Mouse (Mus musculus) ES-Bruce4 (cell line): ENCODE measurements around the gene Prkch. TPM values are rescaled to one million over a fixed set of nuclear protein-coding genes. Genes with fewer than 3 reads are reported as not detected.

Source experiments
- H3K27ac ChIP-seq: 2 replicates; pipeline ENCODE4 v1.5.1; 2012; ENCODE audit warnings: low read length, inconsistent platforms; ENCODE audit not compliant: insufficient read depth
- H3K27me3 ChIP-seq: 2 replicates; pipeline ENCODE4 v1.6.1; 2012; ENCODE audit warnings: mild to moderate bottlenecking, low read length, inconsistent platforms; ENCODE audit not compliant: control insufficient read depth, poor library complexity, insufficient read depth, severe bottlenecking
- H3K36me3 ChIP-seq: 2 replicates; pipeline ENCODE4 v1.6.1; 2012; ENCODE audit warnings: inconsistent platforms, mild to moderate bottlenecking, low read length, moderate library complexity; ENCODE audit not compliant: control insufficient read depth, poor library complexity, insufficient read depth, severe bottlenecking
- H3K4me1 ChIP-seq: one replicate; pipeline ENCODE4 v1.8.1; 2011; ENCODE audit warnings: low read length; ENCODE audit not compliant: control insufficient read depth, insufficient read depth
- H3K4me3 ChIP-seq: 2 replicates; pipeline ENCODE4 v1.5.1; 2011; ENCODE audit warnings: low read depth, mild to moderate bottlenecking, low read length
- H3K9ac ChIP-seq: 2 replicates; pipeline ENCODE4 v1.6.1; 2012; ENCODE audit warnings: low read depth, mild to moderate bottlenecking, inconsistent platforms; ENCODE audit not compliant: poor library complexity, severe bottlenecking
- H3K9me3 ChIP-seq: replicated peaks from 2 replicates; pipeline ENCODE4 v1.6.1; 2012; ENCODE audit warnings: mild to moderate bottlenecking, low read length, inconsistent platforms; ENCODE audit not compliant: control insufficient read depth, poor library complexity, insufficient read depth, severe bottlenecking
- CTCF ChIP-seq: IDR thresholded peaks from one replicate; pipeline ENCODE4 v1.8.1; 2011; ENCODE audit warnings: low read depth, low read length
- EP300 ChIP-seq: IDR thresholded peaks from 2 replicates; pipeline ENCODE4 v1.6.1; 2011; ENCODE audit warnings: low read depth, low read length; ENCODE audit not compliant: insufficient read depth
- POLR2A ChIP-seq: IDR thresholded peaks from one replicate; pipeline ENCODE4 v1.8.1; 2011; ENCODE audit warnings: low read length; ENCODE audit not compliant: insufficient read depth
- polyA plus RNA-seq: library from polyadenylated mRNA; stranded (reverse); fragments of >200 nt; gene quantifications from 2 replicates; pipeline ENCODE4 v1.2.4, GENCODE M21; 2011; ENCODE audit warnings: low read depth; ENCODE audit not compliant: missing spikeins, insufficient read depth, insufficient read length

The Prkch gene
- polyA plus RNA-seq, 1 experiment = 1.8 TPM

GRCm38 (mm10) chr12:73810903-73811302 lies 226.3 kb downstream of the Prkch start:
- Histone ChIP-seq H3K27ac (no peak overlapping the region), H3K27me3 (no peaks in the 10 kb centered on the region), H3K9me3 (no peaks in the 10 kb centered on the region), H3K36me3 (no peaks in the 10 kb centered on the region), H3K4me1 (peaks cover 2% of the 10 kb centered on the region), H3K4me3 (no peak overlapping the region), H3K9ac (no peak overlapping the region)
- TF ChIP-seq CTCF = no peak
- no peak for TF ChIP-seq POLR2A
- TF ChIP-seq EP300 = no peak

DNA sequence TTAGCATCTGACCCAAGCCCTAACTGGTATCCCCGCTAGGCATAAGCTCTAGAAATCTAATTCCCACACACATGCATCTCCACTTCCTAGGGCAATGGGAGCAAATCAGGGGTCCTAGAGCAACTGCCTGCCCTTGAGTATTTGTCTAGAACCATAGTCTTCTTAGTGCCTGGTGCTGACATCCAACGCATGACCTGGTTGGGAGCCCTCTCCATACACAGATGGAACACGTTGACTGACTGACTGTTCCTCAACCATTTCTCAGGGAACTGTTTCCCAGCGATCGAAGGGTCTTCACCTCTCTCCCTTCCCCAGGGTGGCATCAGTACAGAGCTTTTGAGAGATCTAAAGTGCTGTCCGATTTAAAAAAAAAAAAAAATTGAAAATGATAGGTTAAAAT lies 227.6 kb downstream of the Prkch start:
- H3K9ac ChIP-seq = no peak overlapping the region
- TF ChIP-seq EP300 = no peak
- no peak for TF ChIP-seq CTCF
- no peak for TF ChIP-seq POLR2A
- peaks cover 2% of the 10 kb centered on the region for H3K4me1 ChIP-seq
- no peak overlapping the region for H3K27ac ChIP-seq
- H3K9me3 ChIP-seq = no peaks in the 10 kb centered on the region
- H3K36me3 ChIP-seq = no peaks in the 10 kb centered on the region
- no peak overlapping the region for H3K4me3 ChIP-seq
- no peaks in the 10 kb centered on the region for H3K27me3 ChIP-seq

DNA sequence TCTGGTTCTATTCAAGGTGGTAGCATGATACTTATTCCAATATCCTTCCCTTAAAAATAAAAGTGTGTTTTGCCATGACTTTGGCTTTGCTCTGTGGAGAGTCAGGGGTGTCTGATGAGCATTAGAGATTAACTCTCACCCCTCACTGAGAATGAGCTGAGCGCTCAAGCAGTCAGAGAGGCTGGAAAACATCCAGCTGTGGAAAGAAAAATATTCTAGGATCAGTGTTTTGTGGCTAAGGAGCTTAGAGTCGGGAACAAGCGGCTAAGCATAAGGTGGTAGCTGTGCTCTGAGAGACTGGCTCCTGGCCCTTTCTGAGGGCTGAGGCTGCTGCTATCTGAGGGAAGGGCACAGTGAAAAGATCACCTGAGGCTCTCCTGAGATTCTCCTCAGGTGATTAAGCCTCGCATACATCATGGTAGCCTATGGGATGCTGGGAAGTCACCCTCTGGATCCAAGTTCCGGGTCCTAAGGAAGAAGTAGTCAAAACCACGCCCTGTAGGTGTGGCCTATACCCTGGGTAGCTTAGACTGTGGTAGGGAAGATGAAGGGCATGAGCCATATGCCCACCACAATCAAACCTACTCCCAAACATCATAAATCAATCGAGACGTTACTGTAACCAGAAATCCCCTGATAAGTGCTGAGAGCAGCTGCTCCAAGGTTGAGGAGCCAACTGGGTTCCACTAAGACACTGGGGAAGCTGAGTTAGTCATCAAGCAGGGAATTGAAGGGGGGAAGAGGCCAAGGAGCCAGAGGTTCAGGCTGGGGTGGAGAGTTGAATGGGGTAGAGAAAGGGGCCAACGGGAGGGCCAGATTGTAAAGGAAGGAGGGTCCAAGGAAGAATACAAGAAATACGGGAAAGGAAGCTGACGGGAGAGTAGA lies 228.7 kb downstream of the Prkch start:
- Histone ChIP-seq H3K4me1 (peaks cover 2% of the 10 kb centered on the region), H3K4me3 (no peak overlapping the region), H3K27me3 (no peaks in the 10 kb centered on the region), H3K9me3 (no peaks in the 10 kb centered on the region), H3K27ac (no peak overlapping the region), H3K36me3 (no peaks in the 10 kb centered on the region), H3K9ac (no peak overlapping the region)
- TF ChIP-seq CTCF (no peak), EP300 (no peak), POLR2A (no peak)

DNA sequence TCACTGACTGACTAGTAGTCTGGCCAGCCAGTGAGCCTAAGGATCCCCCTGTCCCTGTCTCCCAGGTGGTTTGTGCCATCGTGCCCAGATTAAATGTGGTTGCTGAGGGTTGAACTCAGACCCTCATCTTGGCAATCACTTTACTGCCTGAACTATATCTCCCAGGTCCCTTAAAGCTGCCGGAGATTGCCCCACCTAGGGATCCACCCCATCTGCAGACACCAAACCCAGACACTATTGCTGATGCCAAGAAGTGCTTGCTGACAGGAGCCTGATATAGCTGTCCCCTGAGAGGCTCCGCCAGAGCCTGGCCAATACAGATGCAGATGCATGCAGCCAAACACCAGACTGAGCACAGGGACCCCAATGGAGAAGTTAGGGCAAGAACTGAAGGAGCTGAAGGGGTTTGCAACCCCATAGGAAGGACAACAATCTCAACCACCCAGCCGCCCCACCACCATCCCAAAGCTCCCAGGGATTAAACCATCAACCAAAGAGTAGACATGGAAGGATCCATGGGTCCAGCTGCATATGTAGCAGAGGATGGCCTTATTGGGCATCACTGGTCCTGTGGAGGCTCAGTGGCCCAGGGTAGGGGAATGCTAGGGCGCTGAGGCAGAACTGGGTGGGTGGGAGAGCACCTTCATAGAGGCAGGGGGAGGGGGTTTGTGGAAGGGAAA lies 229.6 kb downstream of the Prkch start:
- H3K27me3 ChIP-seq = no peaks in the 10 kb centered on the region
- peaks cover 2% of the 10 kb centered on the region for H3K4me1 ChIP-seq
- no peak overlapping the region for H3K27ac ChIP-seq
- no peak overlapping the region for H3K9ac ChIP-seq
- no peaks in the 10 kb centered on the region for H3K36me3 ChIP-seq
- TF ChIP-seq EP300 (no peak), POLR2A (no peak), CTCF (no peak)
- H3K9me3 ChIP-seq = no peaks in the 10 kb centered on the region
- H3K4me3 ChIP-seq = no peak overlapping the region

GRCm38 (mm10) chr12:73814897-73815296 lies 230.3 kb downstream of the Prkch start:
- no peak for TF ChIP-seq POLR2A
- H3K4me1 ChIP-seq = peaks cover 2% of the 10 kb centered on the region
- no peaks in the 10 kb centered on the region for H3K36me3 ChIP-seq

GRCm38 (mm10) chr12:73815463-73815862 lies 230.9 kb downstream of the Prkch start:
- no peaks in the 10 kb centered on the region for H3K36me3 ChIP-seq
- no peak overlapping the region for H3K27ac ChIP-seq
- no peaks in the 10 kb centered on the region for H3K27me3 ChIP-seq
- H3K4me1 ChIP-seq = peaks cover 2% of the 10 kb centered on the region
- no peaks in the 10 kb centered on the region for H3K9me3 ChIP-seq
- H3K9ac ChIP-seq = no peak overlapping the region
- TF ChIP-seq POLR2A (no peak), CTCF (no peak), EP300 (no peak)
- H3K4me3 ChIP-seq = no peak overlapping the region

More at GRCm38 (mm10) chr12:73814897-73815296, 230.3 kb downstream of the Prkch start:
- H3K9ac ChIP-seq = no peak overlapping the region
- no peak overlapping the region for H3K4me3 ChIP-seq
- no peak overlapping the region for H3K27ac ChIP-seq
- H3K9me3 ChIP-seq = no peaks in the 10 kb centered on the region
- no peaks in the 10 kb centered on the region for H3K27me3 ChIP-seq
